Mouse (Mus musculus) embryonic stem cell, embryonic (primary cell): Measurements from ENCODE around the gene Hacd2.

ENCODE experiments used
- CTCF ChIA-PET, 4 experiments: fragments of 300-600 bp in 2 of 4; fragments of 350-600 bp in 2 of 4; sonication (Branson Sonifier 250); formaldehyde crosslinking; loops; one replicate each; lab custom pipeline; 2022; ENCODE audit warnings: inconsistent platforms in 2 of 4; lab: Charles Lee
- POLR2A ChIA-PET, 4 experiments: fragments of 300-600 bp in 2 of 4; fragments of 350-600 bp in 2 of 4; sonication (Branson Sonifier 250); formaldehyde crosslinking; loops; one replicate each; lab custom pipeline; 2022; ENCODE audit warnings: antibody characterized with exemption in 4 of 4, inconsistent platforms in 1 of 4; lab: Charles Lee

Hacd2 gene

DNA sequence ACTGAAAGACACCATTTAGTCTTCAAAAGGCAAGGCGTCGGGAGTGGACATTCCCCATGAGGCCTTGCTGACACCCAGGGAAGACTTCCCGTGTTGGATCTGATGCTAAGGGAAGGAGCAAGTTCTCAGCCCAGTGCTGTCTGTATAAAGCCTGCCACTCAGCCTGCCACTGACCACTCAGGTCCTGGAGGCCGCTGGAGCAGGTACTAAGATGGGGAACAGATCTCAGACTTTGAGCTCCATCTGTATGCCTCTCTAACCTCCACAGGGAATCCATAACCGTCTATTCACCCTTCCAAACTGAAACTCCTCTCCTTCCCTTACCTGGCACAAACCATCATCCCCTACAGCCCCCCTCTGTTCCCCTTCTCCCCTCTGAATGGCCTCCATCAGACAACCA, 91.3 kb downstream of the Hacd2 start:
- ChIA-PET CTCF (interaction anchor here in 1 of 4 experiments (1.7 kb wide), 1 partner anchor 43 kb away, joined by 5 read pairs; no protein-coding TSS in a partner anchor), POLR2A (no interaction called here)

DNA sequence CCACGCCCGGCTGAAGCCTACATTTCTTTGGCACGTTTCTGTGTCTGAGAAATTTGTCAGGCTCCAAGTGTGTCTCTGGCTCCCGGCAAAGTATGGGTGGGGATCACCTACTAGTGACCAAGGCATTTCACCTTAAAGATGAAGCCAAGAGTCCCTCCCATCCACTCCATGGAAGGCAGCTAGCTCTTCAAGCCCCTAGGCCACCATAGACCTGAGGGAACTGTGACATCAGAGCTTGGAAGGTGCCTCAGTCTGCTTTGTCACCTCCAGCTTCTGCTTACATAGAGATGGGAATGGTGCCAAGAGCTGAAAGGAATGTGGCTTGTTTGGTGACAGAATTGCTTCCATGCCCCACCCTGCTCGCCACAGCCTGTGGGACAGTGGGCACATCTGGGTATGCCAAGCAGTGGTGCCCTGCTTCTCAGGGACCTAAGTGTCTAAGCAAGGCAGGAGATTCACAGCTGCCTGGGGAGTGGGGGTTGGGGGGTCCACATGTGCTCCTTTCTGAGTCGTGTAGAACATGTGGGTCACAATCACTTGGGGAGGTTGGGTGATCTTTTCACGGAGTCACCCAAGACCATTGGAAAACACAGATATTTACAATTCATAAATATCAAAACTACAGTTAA, 94.2 kb downstream of the Hacd2 start:
- CTCF ChIA-PET, result interaction anchor here in 2 of 4 experiments (0.9 to 1.5 kb wide), 2 partner anchors 39 to 40 kb away, joined by 4 read pairs; no protein-coding TSS in a partner anchor
- POLR2A ChIA-PET, result interaction anchor here in 2 of 4 experiments (1.0 to 1.3 kb wide), 2 partner anchors 9 to 10 kb away, joined by 3 to 5 read pairs; no protein-coding TSS in a partner anchor

DNA sequence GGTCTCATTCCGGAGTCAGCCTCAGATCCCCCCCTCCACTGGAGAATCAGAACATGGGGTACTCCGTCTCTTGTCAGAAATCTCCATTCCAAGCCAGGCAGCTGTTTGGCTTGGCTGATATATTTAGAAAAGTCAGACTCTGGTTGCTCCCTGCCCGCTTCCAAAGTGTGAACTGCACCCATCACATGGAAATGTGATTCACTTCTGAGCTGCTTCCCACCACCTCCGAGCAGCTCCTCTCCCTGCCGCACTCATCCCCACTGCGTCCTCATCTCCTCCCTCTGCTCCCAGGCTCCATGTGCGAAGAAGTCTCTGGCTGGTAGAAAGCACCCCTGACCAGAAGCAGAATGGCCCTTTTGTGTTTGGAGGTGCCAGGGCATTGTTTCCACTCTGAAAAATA, 95.2 kb downstream of the Hacd2 start:
- ChIA-PET POLR2A (interaction anchor here in 3 of 4 experiments (0.5 to 1.3 kb wide), 5 partner anchors 10 to 220 kb away, joined by 3 to 5 read pairs (median 4); no protein-coding TSS in a partner anchor), CTCF (interaction anchor here in 2 of 4 experiments (0.7 to 0.9 kb wide), 4 partner anchors 39 to 262 kb away, joined by 3 to 4 read pairs (median 4); no protein-coding TSS in a partner anchor)

DNA sequence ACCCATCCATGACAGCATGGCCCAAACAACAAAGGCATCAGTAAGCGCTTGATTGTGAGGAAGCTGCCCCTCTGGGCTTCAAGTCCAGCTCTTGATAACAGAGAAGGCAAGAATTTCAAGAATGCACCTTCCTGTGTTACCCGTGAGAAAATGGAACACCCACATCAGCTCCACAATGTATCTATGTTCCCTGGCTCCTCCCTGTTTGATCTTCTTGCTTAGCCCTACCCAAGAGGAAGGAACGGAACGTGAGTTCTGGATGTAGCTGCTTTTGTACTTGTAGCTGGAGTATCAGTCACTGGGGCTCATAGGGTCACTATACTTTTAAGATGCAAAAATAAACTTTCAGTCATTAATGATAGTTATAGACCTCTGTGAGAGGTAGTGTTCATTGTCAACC, 98.4 kb downstream of the Hacd2 start:
- ChIA-PET CTCF (interaction anchor here in 2 of 4 experiments (0.6 to 1.9 kb wide), 3 partner anchors 33 to 36 kb away, joined by 3 to 5 read pairs (median 3); no protein-coding TSS in a partner anchor), POLR2A (interaction anchor here in 1 of 4 experiments (0.9 to 1.9 kb wide), 4 partner anchors 10 to 154 kb away, joined by 3 to 4 read pairs (median 3); no protein-coding TSS in a partner anchor)

DNA sequence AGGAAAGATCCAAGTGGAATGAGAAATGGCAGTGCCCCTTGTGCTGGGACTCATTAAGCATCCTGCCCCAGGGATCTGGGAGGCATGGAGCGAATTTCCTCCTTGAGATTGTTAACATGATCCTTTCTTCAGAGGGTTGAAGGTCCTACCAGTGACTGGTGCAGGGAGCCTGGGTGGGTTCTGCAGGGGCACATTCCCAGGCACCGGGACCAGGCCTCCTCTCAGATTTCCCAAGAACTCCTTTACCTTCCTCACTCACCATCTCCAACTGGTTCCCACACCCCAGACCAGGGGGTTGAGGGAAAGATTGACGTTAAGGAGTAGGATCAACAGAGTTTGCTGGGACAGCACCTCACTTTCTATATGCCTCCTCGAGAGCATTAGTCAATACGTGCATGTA, 105.0 kb downstream of the Hacd2 start:
- CTCF ChIA-PET, result no interaction called here
- POLR2A ChIA-PET, result no interaction called here

DNA sequence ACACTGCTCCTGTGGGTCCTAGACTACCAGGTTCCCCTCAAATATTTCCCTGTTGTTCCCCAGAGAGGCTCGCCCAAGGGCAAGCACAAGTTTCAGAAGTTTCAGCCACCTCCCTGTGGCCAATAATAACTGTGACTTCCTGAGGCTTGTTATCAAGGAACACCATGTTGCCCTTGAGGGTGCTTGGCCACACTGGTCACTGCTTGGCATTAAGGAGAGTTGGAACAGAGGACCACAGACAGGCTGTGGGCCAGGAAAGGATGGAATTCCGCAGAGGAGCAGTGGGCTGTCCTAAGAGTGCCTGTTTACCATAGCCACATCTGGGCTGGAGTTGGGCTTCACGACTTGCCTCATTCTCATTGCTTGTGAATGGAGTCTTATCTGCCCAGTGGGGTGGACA, 107.9 kb downstream of the Hacd2 start:
- CTCF ChIA-PET, result no interaction called here

DNA sequence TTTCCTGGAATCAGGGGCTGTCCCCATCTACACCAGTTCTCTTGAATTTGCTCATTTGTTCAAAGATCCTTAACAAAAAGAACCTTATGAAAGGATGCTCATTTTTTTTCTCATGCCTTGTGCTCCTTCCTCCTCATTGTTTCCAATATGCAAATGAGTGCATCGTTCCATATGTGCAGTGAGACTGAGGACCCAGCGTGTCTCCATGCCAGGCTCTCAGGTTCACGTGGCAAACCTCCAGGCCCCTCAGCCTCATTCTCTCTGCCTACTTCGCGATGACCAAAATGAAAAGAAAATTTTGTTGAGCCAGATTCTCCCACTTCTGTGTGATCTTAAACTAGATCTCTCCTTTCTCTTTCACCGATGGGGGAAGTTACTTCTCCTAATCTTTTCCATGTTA, 117.2 kb downstream of the Hacd2 start:
- ChIA-PET CTCF (no interaction called here), POLR2A (no interaction called here)

More for the DNA sequence above, 107.9 kb downstream of the Hacd2 start:
- POLR2A ChIA-PET, result no interaction called here

DNA sequence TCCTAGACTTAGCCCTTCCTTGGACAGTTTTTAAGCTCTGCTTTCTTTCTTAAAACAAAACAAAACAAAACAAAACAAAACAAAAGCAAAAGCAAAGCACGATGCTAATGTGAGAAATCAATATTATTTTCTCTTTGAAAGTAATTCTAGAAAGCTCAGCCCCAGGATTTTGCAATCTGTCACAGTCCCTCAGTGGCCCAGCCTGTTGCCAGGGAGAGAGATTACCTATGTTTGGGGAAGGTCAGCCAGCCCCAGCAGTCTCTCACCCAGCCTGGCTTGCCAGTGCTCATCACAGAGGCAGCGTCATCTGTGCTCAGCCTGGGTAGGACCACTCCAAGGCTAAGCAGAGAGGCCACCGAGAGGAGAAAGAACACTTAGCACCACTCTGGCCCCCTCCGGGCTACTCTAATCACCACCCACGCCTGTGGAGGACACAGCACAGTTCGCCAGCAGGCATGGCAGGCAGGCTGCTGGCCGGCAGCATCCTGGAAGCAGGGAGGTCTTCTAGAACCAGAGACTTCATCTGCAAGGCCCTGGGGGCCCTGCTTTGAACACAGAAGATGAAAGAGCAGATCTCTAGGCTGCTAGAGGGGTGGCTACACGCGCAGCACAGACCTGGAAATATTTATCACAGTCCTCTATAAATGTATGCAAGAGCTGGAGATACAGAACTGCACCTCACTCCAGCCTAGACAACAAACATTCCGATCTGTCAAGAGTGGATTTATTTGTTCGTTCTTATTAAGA, 117.8 kb downstream of the Hacd2 start:
- ChIA-PET CTCF (interaction anchor here in 2 of 4 experiments (0.5 to 0.7 kb wide), 4 partner anchors 43 to 375 kb away, joined by 3 to 8 read pairs (median 4); no protein-coding TSS in a partner anchor), POLR2A (no interaction called here)

DNA sequence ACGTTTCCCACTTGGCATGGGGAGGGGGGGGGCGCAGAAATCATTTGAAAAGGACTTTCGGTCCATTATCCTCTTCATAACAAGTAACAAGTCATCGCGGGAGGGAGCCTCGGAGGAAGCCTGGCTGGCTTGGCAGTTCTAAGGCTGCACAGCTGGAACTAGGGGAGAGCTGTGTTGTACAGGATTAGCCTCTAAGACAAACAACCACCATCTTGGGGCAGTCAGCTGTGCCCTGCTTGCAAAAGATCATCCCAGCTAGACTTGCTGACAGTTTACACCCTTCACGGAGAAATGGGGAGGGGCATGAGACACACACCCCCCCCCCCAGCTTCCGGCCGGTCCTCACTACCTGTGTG, 118.4 kb downstream of the Hacd2 start:
- CTCF ChIA-PET, result interaction anchor here in 2 of 4 experiments (0.5 to 0.7 kb wide), 3 partner anchors 43 to 375 kb away, joined by 3 to 8 read pairs (median 3); no protein-coding TSS in a partner anchor
- POLR2A ChIA-PET, result no interaction called here

DNA sequence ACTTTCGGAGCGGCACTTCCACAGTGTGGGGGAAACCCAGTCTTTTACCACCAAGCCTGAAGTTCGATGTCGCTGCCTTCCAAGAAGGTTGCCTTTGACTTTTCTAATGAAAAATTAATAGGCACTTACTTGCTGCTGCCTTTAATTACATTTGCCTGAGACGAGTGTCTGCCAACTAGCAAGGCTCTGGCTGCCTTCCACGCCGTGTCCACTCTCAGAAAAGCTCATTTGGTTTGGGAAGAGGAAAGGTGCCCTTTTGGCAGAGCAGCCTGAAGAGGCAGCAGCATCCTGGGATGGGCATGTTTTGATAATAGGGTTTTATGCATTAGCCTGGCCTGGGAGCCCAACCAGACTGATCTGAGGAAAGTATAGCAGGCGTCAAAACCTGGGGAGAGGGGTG, 119.6 kb downstream of the Hacd2 start:
- ChIA-PET POLR2A (interaction anchor here in 1 of 4 experiments (1.1 kb wide), 1 partner anchor 24 kb away, joined by 4 read pairs; no protein-coding TSS in a partner anchor), CTCF (no interaction called here)

DNA sequence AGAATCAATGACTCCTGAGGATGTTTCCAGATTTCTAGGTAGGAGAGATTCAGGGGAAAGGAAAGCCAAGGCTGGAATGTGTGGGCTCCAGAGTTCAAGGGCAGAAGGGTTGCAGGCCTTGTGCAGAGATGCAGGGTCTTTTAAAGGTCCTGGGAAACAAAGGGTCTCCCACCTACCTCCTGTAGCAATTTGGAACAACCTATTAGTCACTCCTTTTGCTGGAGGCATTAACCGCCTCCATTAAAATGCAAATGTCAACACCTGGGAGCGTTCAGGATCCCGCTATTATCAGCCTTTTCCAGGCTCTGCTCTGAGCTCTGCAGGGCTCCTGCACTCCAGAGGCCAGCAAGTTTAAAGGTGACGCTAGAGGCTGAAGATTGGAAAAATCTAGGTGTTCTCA, 123.9 kb downstream of the Hacd2 start:
- POLR2A ChIA-PET, result interaction anchor here in 3 of 4 experiments (0.6 to 2.4 kb wide), 12 partner anchors 8 to 394 kb away, joined by 3 to 12 read pairs (median 4); partner anchors contain the start of genes Adcy5 (in 1 of the 3), Sec22a (in 1 of the 3) and Sema5b (in 1 of the 3)
- CTCF ChIA-PET, result interaction anchor here (0.6 to 3.3 kb wide), 15 partner anchors 10 to 823 kb away, joined by 3 to 20 read pairs (median 4); partner anchors contain the start of gene Adcy5 (in 1 of the 4)

DNA sequence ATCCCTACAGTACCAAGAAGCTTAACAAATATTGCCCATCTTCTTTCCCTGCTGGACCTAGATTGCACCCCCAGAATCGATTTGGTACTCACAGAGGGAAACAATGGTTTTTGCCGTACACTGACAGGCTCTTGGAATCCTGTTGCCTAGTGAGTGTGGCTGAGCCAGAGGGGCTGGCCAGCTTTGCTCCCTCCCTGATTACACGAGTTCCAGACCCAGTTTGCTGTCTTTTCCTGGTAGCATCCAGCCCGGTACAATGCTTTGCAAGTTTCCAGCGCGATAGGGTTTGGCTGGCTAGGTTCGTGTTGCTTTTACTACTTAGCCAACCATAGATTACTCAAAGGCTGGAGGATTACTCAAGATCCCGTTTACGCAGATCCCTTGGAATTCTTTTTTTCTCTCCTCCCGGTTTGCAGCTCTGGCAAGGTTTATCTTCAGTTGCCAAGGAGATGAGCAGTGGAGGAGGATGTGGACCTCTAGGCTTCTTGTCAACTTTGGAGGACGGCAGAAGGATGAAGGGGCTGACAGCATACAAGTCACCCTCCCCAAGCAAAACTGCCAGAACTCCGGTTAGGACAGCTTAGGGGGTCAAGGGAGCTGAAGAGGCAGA, 131.0 kb downstream of the Hacd2 start:
- POLR2A ChIA-PET, result interaction anchor here in 1 of 4 experiments (0.8 to 1.2 kb wide), 2 partner anchors 8 to 338 kb away, joined by 3 to 5 read pairs; no protein-coding TSS in a partner anchor

DNA sequence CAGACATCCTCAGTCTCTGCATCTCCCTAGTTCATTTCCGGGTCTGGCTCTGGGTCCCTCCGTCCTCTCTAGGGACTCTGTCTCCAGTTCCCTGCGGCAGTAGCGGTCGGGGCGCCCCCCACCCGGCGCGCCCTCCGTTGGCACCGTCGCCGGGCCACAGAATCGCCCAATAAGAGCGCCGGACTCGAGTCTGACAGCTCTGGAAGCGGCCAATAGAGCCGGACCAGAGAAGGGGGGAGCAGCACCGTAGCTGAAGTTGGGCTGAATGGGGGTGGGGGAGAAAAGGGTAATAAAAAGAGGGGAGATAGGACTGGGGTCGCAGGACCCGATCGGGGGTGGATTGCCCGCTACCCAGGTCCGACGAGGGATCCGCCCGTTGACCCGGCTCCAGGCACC, 132.0 kb downstream of the Hacd2 start:
- ChIA-PET CTCF (interaction anchor here in 3 of 4 experiments (0.6 to 0.7 kb wide), 4 partner anchors 33 to 386 kb away, joined by 3 to 5 read pairs (median 3); partner anchors contain the start of gene Sema5b (in 1 of the 3)), POLR2A (interaction anchor here in 3 of 4 experiments (0.7 to 1.2 kb wide), 3 partner anchors 8 to 29 kb away, joined by 3 to 8 read pairs (median 5); no protein-coding TSS in a partner anchor)

More for the DNA sequence above, 131.0 kb downstream of the Hacd2 start:
- CTCF ChIA-PET, result interaction anchor here in 1 of 4 experiments (0.6 to 1.2 kb wide), 3 partner anchors 117 to 1418 kb away, joined by 3 read pairs; no protein-coding TSS in a partner anchor

DNA sequence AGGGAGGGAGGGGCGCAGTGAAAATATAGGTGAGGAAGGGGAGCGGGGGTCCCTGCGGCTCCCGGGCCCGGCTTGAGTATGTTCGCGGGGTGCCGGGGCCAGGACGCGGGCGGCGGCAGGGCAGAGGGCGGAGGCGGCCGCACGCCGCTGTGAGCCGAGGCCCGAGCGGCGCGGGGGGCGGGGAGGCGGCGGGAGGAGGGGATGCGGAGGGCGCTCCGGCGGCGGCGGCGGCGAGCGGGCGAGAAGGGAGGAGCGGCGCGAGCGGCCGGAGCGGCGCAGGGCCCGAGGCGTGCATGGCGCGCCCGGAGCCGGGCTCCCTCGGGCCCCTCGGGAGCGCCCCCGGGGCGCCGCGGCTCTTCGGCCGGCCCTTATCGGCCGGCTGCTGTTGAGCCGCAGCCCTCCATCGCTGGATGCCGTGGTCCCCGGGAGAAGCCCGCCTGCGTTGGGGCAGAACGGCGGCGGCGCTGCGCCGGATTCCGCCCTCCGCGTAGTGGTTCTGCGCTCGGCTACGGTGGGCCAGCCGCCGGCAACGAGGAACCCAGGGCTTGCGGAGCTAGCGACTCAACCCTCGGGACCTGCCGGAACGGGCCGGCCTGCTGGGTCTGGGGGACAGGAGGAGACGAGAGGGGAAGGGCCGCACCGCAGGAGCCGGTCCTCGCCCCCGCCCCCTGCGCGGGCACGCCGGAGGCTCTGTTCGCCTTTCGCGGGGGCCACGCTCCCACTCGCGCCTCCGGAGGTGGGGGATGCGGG, 132.6 kb downstream of the Hacd2 start, which contains the start of gene Adcy5:
Adcy5 (plus strand) TSS at position 237 of the 750 bp plus-strand sequence.
- POLR2A ChIA-PET, result interaction anchor here in 3 of 4 experiments (0.6 to 2.6 kb wide), 11 partner anchors 8 to 1334 kb away, joined by 3 to 12 read pairs (median 4); partner anchors contain the start of gene Sec22a (in 1 of the 3)
- CTCF ChIA-PET, result interaction anchor here (0.7 to 2.4 kb wide), 18 partner anchors 8 to 665 kb away, joined by 3 to 20 read pairs (median 4); partner anchors contain the start of genes Sec22a (in 1 of the 4) and Sema5b (in 1 of the 4)

DNA sequence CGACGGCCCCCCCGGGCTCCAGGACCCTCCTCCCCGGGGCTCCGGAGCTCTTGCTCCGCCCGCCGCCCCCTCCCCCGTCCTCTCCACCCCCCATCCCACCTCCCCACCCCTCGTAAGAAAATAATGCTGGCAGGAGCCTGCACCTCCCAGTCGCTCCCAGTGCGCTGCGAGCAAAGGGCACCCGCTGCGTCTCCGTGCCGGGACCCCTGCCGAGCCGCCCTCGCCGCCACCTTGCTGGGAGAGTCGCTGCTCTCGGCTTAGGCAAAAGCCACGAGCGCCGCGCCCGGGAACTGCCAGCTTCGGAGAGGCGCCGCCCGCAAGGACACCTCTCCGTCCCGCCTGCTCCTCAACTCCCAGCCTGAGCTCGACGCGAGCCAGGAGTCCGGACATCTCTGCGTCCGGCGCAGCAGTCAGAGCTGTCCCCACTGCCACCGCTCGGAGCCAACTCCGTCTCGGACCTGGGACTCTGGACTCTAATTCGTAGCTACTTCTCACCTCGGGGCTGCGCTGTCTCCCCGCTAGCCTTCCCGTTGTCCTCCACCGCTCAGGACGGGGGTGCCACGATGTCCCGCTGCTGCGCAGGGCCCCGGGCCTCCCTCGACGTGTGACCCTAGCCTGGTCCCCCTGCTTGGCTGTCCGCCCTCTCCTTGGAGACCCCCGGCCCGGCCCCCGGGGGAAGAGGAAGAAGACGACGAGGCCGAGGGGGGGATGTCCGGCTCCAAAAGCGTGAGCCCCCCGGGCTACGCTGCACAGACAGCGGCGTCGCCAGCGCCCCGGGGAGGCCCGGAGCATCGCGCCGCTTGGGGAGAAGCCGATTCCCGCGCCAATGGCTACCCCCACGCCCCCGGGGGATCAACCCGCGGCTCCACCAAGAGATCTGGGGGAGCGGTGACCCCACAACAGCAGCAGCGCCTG, 133.4 kb downstream of the Hacd2 start:
- ChIA-PET CTCF (interaction anchor here (0.6 to 2.4 kb wide), 32 partner anchors 7 to 666 kb away, joined by 3 to 20 read pairs (median 4); partner anchors contain the start of genes Sec22a (in 1 of the 4) and Sema5b (in 1 of the 4)), POLR2A (interaction anchor here in 3 of 4 experiments (0.5 to 2.6 kb wide), 14 partner anchors 8 to 1818 kb away, joined by 3 to 12 read pairs (median 4); partner anchors contain the start of gene Sec22a (in 1 of the 3))

DNA sequence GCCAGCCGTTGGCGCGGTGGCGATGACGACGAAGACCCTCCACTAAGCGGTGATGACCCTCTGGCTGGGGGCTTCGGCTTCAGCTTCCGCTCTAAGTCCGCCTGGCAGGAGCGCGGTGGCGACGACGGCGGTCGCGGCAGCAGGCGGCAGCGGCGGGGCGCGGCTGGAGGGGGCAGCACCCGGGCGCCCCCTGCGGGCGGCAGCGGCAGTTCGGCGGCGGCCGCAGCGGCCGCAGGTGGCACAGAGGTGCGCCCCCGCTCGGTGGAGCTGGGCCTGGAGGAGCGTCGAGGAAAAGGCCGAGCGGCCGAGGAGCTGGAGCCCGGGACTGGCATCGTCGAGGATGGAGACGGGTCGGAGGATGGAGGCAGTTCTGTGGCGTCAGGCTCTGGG, 134.1 kb downstream of the Hacd2 start:
- CTCF ChIA-PET, result interaction anchor here (0.5 to 2.4 kb wide), 44 partner anchors 8 to 1090 kb away, joined by 3 to 20 read pairs (median 4); partner anchors contain the start of gene Sema5b (in 1 of the 4)
- POLR2A ChIA-PET, result interaction anchor here (0.5 to 2.6 kb wide), 10 partner anchors 8 to 1819 kb away, joined by 3 to 12 read pairs (median 4); partner anchors contain the start of gene Sec22a (in 1 of the 4)
